Comparison of ENCODE assay signal across 8 mouse cellular contexts in the genomic region with DNA sequence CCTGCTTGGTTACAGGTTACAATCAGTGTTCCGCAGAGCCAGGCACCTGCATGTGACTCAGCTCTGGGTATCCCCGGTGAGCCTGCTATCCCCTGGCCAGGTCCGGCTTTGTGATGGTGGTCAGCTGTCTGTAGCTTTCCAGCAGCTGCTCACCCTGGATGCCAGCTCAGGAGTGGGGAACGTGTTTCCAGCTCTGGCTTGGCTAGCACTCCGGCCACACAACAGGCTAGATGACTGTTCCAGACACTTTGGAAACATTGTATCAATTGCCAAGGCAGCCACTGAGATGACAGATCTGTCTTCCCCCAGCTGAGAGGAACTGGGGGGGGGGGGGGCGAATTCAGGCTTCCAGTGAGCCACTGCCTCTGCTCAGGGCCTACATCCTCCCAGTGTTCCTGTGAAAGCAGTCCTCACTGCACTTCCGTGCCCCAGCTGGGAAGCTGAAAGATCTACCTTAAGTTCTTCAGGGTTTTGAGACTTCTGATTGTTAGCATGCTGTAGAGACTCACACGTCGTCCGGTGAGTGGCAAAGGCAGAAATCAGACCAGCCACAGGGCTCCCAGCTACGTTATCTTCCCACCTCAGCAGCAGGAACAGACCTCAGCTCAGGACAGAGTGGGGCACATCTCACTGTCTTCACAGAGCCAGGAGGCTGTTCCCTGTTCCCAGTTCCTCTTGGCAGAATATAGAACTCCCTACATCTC.
A peak's percentile ranks its signal among the peaks of the same experiment; 100 is the strongest.
DNase-seq lines count a peak whose midpoint lies in the region; ATAC-seq and TF ChIP-seq lines count a peak whose summit lies in the region.

No protein-coding gene starts in this region.

- peaks cover 97% of the 10 kb centered on the region for H3K36me3 ChIP-seq in megakaryocyte, embryonic 14.5 days (replicated peaks; ENCODE audit: low read length)

- peak overlapping the region; percentile 70 for H3K4me3 ChIP-seq in megakaryocyte, embryonic 14.5 days (replicated peaks)
- H3K4me3 ChIP-seq in gastrocnemius, adult 2 months = no peak overlapping the region

- no peaks in the 10 kb centered on the region for H3K9me3 ChIP-seq in megakaryocyte, embryonic 14.5 days

- ATAC-seq in megakaryocyte, adult 5-6 weeks (ENCODE audit: poor library complexity, severe bottlenecking) = no peak
- peak; percentile 56 for ATAC-seq in megakaryocyte-erythroid progenitor cell, adult 5-6 weeks (replicated peaks; ENCODE audit: low FRiP score, low TSS enrichment, poor library complexity, severe bottlenecking)

- no peaks in the 10 kb centered on the region for H3K27me3 ChIP-seq in megakaryocyte, embryonic 14.5 days (replicated peaks)

- no peak for TF ChIP-seq CTCF in gastrocnemius, adult 2 months (IDR thresholded peaks at IDR 0.05)

- intact Hi-C loops in gastrocnemius, adult 2 months (cut with DNase I) = loop anchor here (2.0 kb wide), 1 partner anchor 34 kb away; no protein-coding TSS in a partner anchor

- peak; percentile 80 for DNase-seq in gastrocnemius, adult 2 months
- DNase-seq in heart, postnatal 4 days = peak; percentile 68
- no peak for DNase-seq in embryo, embryonic 10 days (ENCODE audit: low spot score)
- DNase-seq in kidney, adult 18-20 months = no peak
- DNase-seq in layer of hippocampus, adult 9-10 months (ENCODE audit: low spot score) = no peak

- peak overlapping the region; percentile 83 for H3K27ac ChIP-seq in gastrocnemius, adult 2 months

- H3K4me1 ChIP-seq in megakaryocyte, embryonic 14.5 days = peaks cover 100% of the 10 kb centered on the region

Comparison
In these comparisons a context has a peak if more than half of its experiments do, and no peak if none do; other contexts are left out.
1. DNase-seq: peak in gastrocnemius, adult 2 months (single experiment) and heart, postnatal 4 days (single experiment); none in embryo, embryonic 10 days (single experiment), kidney, adult 18-20 months (single experiment) and layer of hippocampus, adult 9-10 months (single experiment).